Mouse (Mus musculus): ENCODE data around the gene Alx1. TPM values are rescaled to one million over a fixed set of nuclear protein-coding genes. Genes with fewer than 3 reads are reported as not detected.

The Alx1 gene
- 4.3 and 11.0 TPM in 2 replicates for polyA plus RNA-seq (2016; fragmentation: Nextera tagmentation; extraction: Ambion mirVana)

- peaks cover 98% of the 10 kb centered on the region for H3K27me3 ChIP-seq (ENCODE audit: insufficient read depth, poor library complexity, severe bottlenecking)
- H3K4me3 ChIP-seq = peak within 1 kb of the TSS; percentile 50
- peak; percentile 57 for DNase-seq (ENCODE audit: low spot score)
- WGBS = under 1% methylated on average over 32 of the region's 32 CpGs
- H3K36me3 ChIP-seq = no peaks in the 10 kb centered on the region
- no peaks in the 10 kb centered on the region for H3K9me3 ChIP-seq
- H3K4me1 ChIP-seq (replicated peaks) = peaks cover 17% of the 10 kb centered on the region
- H3K27ac ChIP-seq = no peak within 1 kb of the TSS
Measured at GRCm38 (mm10) chr10:103029730-103030490, at the start of gene Alx1. TSS of gene Alx1 (minus strand) at chr10:103030215.

- no peak overlapping the region for H3K4me3 ChIP-seq
- WGBS = 84% methylated on average over 2 of the region's 2 CpGs
- H3K27ac ChIP-seq = no peak overlapping the region
- no peaks in the 10 kb centered on the region for H3K36me3 ChIP-seq
- H3K27me3 ChIP-seq (ENCODE audit: insufficient read depth, poor library complexity, severe bottlenecking) = no peaks in the 10 kb centered on the region
- no peaks in the 10 kb centered on the region for H3K4me1 ChIP-seq (replicated peaks)
- no peak for DNase-seq (ENCODE audit: low spot score)
- no peaks in the 10 kb centered on the region for H3K9me3 ChIP-seq
Measured at GRCm38 (mm10) chr10:103049593-103049992, 19.6 kb upstream of the Alx1 start.

DNA sequence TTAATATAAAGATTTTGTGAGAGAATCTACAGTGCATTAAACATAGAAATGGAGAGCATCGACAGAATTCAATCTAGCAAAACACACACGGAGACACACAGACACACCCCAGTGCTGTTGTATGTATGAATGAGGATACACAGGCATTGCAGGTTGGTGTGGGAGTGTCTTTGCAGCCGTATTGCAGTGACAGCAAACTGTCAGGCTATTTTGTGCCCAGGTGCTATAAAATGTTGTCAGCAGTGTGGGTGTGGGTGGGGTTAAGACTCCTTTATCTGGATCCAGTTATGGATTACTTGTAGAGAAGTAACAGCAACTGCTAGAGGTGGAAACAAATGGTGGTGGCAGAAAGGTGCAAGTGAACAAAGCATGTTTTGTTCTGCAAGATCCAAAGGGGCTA lies 16.6 kb upstream of the Alx1 start:
- Histone ChIP-seq H3K4me3 (no peak overlapping the region), H3K27me3 (ENCODE audit: insufficient read depth, poor library complexity, severe bottlenecking) (no peaks in the 10 kb centered on the region), H3K36me3 (no peaks in the 10 kb centered on the region), H3K9me3 (no peaks in the 10 kb centered on the region), H3K4me1 (replicated peaks) (no peaks in the 10 kb centered on the region), H3K27ac (no peak overlapping the region)
- DNase-seq (ENCODE audit: low spot score) = no peak
- WGBS = 77% methylated on average over 3 of the region's 3 CpGs

- no peaks in the 10 kb centered on the region for H3K4me1 ChIP-seq (replicated peaks)
- no peaks in the 10 kb centered on the region for H3K27me3 ChIP-seq (ENCODE audit: insufficient read depth, poor library complexity, severe bottlenecking)
- H3K36me3 ChIP-seq = no peaks in the 10 kb centered on the region
- WGBS = 60% methylated on average over 2 of the region's 2 CpGs
- no peak for DNase-seq (ENCODE audit: low spot score)
- H3K27ac ChIP-seq = no peak overlapping the region
- H3K4me3 ChIP-seq = no peak overlapping the region
- no peaks in the 10 kb centered on the region for H3K9me3 ChIP-seq
Measured at GRCm38 (mm10) chr10:103045019-103045418, 15.0 kb upstream of the Alx1 start.

DNA sequence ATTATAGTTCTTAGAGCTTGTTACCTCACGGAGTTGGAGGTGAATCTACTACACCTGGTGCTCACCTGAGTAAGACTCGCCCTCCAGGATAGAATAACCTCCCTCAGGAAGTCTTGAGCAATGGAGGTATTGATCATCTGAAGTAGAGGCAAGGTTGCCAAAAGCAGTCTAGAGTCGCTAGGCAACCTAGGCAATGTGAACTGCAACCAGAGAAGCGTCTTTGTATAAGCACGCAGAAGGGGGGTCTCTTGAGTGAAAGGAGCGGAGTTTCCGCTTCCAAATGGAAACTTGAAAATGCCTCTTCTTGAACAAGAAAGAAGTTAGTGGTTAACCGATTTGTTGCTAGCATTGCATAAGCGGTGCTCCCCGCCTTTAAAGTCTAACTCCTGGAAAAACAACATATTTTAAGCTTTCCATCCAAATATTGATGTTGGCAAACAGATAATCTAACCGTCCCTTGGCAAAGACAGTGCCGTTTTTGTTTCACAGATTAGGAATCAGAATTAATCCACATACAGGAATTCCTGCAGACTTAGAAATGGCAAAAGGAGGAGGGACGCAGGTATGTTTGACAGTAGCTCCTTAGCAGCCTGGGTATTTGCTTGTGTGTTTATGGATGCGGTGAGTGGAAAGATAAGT lies 5.1 kb upstream of the Alx1 start:
- Histone ChIP-seq H3K36me3 (no peaks in the 10 kb centered on the region), H3K9me3 (no peaks in the 10 kb centered on the region), H3K4me1 (replicated peaks) (peaks cover 5% of the 10 kb centered on the region; the same call in 1 of the 2 replicates), H3K27me3 (ENCODE audit: insufficient read depth, poor library complexity, severe bottlenecking) (peaks cover 77% of the 10 kb centered on the region), H3K27ac (no peak overlapping the region), H3K4me3 (no peak overlapping the region)
- no peak for DNase-seq (ENCODE audit: low spot score)
- WGBS = 2% methylated on average over 14 of the region's 14 CpGs

GRCm38 (mm10) chr10:103030931-103031330 lies 916 bp upstream of the Alx1 start:
- H3K27me3 ChIP-seq (ENCODE audit: insufficient read depth, poor library complexity, severe bottlenecking) = peaks cover 99% of the 10 kb centered on the region
- H3K4me3 ChIP-seq = no peak overlapping the region
- H3K9me3 ChIP-seq = no peaks in the 10 kb centered on the region
- no peak for DNase-seq (ENCODE audit: low spot score)
- H3K27ac ChIP-seq = no peak overlapping the region
- no peaks in the 10 kb centered on the region for H3K36me3 ChIP-seq
- WGBS = 4% methylated on average over 11 of the region's 11 CpGs
- H3K4me1 ChIP-seq (replicated peaks) = peaks cover 20% of the 10 kb centered on the region

GRCm38 (mm10) chr10:103029132-103029729 lies 784 bp downstream of the Alx1 start:
- Histone ChIP-seq H3K4me3 (peak overlapping the region; percentile 50), H3K36me3 (no peaks in the 10 kb centered on the region)

DNA sequence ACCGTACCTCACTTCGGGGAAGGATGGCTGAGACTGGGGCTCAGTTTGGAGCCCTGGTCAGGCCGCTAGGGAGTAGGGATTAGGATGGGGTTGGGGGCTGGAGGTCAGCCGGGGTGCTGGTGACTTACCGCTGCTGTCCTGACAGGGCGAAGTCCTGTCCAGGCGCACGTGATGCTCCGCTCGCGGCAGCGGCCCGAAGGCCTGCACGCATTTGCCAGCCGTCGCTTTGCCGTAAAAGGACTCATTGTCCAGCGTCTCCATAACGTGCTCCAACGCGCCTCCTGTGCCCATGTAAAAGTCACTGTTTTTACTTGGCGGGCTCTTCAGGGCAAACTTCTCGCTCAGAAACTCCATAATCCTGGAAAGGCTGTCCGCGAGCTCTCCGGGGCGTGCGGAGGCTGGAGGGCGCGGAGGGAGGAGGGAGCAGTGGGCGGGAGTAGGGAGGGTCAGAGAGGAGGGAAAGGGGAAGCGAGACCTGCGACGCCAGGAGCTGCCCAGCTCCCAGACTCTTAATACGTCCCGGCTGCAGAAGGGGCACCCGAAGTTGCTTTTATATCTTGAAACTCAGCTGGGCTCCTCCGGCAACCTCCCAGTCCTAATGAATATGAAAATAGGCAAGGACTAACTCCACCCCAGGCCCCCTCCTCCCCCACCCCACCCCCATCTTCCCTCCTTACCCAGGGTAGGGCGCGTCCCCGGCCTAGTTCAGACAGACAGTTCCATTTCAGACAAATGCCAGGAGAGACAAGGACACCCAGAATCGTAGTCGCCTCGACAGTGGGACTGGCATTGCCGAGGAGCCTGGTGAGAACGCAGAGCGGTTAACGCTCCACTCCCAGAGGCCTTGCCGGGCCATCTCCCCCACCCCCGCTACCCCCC lies 1.5 kb downstream of the Alx1 start:
- Histone ChIP-seq H3K4me1 (replicated peaks) (peaks cover 17% of the 10 kb centered on the region), H3K27me3 (ENCODE audit: insufficient read depth, poor library complexity, severe bottlenecking) (peaks cover 93% of the 10 kb centered on the region), H3K27ac (no peak overlapping the region), H3K4me3 (peak overlapping the region; percentile 50), H3K9me3 (no peaks in the 10 kb centered on the region), H3K36me3 (no peaks in the 10 kb centered on the region)
- peak; percentile 80 for DNase-seq (ENCODE audit: low spot score)
- WGBS = under 1% methylated on average over 50 of the region's 50 CpGs

More at GRCm38 (mm10) chr10:103029132-103029729, 784 bp downstream of the Alx1 start:
- under 1% methylated on average over 23 of the region's 23 CpGs for WGBS
- DNase-seq (ENCODE audit: low spot score) = peak; percentile 49
- Histone ChIP-seq H3K27ac (no peak overlapping the region), H3K27me3 (ENCODE audit: insufficient read depth, poor library complexity, severe bottlenecking) (peaks cover 93% of the 10 kb centered on the region), H3K4me1 (replicated peaks) (peaks cover 17% of the 10 kb centered on the region), H3K9me3 (no peaks in the 10 kb centered on the region)

DNA sequence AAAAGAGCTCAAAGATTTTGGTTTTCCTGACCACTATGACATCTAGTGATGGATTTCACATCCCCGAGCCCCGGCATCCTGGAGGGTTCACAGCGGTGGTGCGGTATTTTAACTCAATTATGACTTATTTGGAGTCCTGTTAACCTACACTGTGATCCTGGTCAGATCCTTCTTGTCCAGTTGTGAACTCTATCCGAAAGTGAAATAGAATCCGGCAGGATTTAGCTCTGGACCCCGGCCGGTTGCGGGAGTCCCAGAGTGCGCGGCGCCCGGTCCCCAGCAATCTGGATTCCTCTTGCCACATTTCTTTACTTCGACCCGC lies 2.1 kb downstream of the Alx1 start:
- H3K4me3 ChIP-seq = peak overlapping the region; percentile 50
- H3K36me3 ChIP-seq = no peaks in the 10 kb centered on the region
- no peak for DNase-seq (ENCODE audit: low spot score)
- no peaks in the 10 kb centered on the region for H3K9me3 ChIP-seq
- H3K27ac ChIP-seq = no peak overlapping the region
- H3K4me1 ChIP-seq (replicated peaks) = peaks cover 17% of the 10 kb centered on the region
- 1% methylated on average over 15 of the region's 15 CpGs for WGBS
- H3K27me3 ChIP-seq (ENCODE audit: insufficient read depth, poor library complexity, severe bottlenecking) = peaks cover 90% of the 10 kb centered on the region

- peaks cover 85% of the 10 kb centered on the region for H3K27me3 ChIP-seq (ENCODE audit: insufficient read depth, poor library complexity, severe bottlenecking)
- DNase-seq (ENCODE audit: low spot score) = peak; percentile 19
- no peaks in the 10 kb centered on the region for H3K36me3 ChIP-seq
- peak overlapping the region; percentile 50 for H3K4me3 ChIP-seq
- no peaks in the 10 kb centered on the region for H3K9me3 ChIP-seq
- 1% methylated on average over 20 of the region's 20 CpGs for WGBS
- peaks cover 17% of the 10 kb centered on the region for H3K4me1 ChIP-seq (replicated peaks)
- no peak overlapping the region for H3K27ac ChIP-seq
Measured at GRCm38 (mm10) chr10:103027226-103027930, 2.6 kb downstream of the Alx1 start.

- no peaks in the 10 kb centered on the region for H3K36me3 ChIP-seq
- peak overlapping the region; percentile 38 for H3K4me3 ChIP-seq
- no peaks in the 10 kb centered on the region for H3K9me3 ChIP-seq
- WGBS = under 1% methylated on average over 17 of the region's 17 CpGs
- H3K27ac ChIP-seq = no peak overlapping the region
- H3K4me1 ChIP-seq (replicated peaks) = peaks cover 17% of the 10 kb centered on the region
- peak; percentile 30 for DNase-seq (ENCODE audit: low spot score)
- peaks cover 79% of the 10 kb centered on the region for H3K27me3 ChIP-seq (ENCODE audit: insufficient read depth, poor library complexity, severe bottlenecking)
Measured at GRCm38 (mm10) chr10:103026636-103027225, 3.3 kb downstream of the Alx1 start.

GRCm38 (mm10) chr10:103002556-103002955 lies 27.5 kb downstream of the Alx1 start:
- no peaks in the 10 kb centered on the region for H3K4me1 ChIP-seq (replicated peaks)
- H3K27ac ChIP-seq = no peak overlapping the region
- no peak overlapping the region for H3K4me3 ChIP-seq
- no peaks in the 10 kb centered on the region for H3K27me3 ChIP-seq (ENCODE audit: insufficient read depth, poor library complexity, severe bottlenecking)
- no peaks in the 10 kb centered on the region for H3K36me3 ChIP-seq
- no peak for DNase-seq (ENCODE audit: low spot score)
- 85% methylated on average over 2 of the region's 2 CpGs for WGBS
- no peaks in the 10 kb centered on the region for H3K9me3 ChIP-seq

Measured in hindbrain, embryonic 10.5 days (tissue).